9 mouse cellular contexts compared by ENCODE assay signal in genomic region chrX:111210225-111210624, GRCm38 (mm10). TPM values are rescaled to one million over a fixed set of nuclear protein-coding genes. Genes with fewer than 3 reads are reported as not detected.
DNase-seq lines count a peak whose midpoint lies in the region; ATAC-seq and TF ChIP-seq lines count a peak whose summit lies in the region.
"Had no signal": no experiment of that assay in that cellular context is flagged by ENCODE, and none has a peak within 500 bp of the region (broad histone marks: within the 10 kb centered on the region; RNA-seq: fewer than 3 reads in every experiment).

No protein-coding gene starts in this region.

- no peaks in the 10 kb centered on the region for H3K27me3 ChIP-seq in CH12.LX (replicated peaks)
- no peaks in the 10 kb centered on the region for H3K27me3 ChIP-seq in midbrain, embryonic 16.5 days (ENCODE audit: control insufficient read depth, insufficient read depth, low read depth, low read length)

- WGBS in midbrain, embryonic 16.5 days: 11% methylated on average over 5 of the region's 5 CpGs

- TF ChIP-seq EP300 in CH12.LX (IDR thresholded peaks at IDR 0.05; ENCODE audit: low read length): no peak

- dilution Hi-C loops in CH12.LX (cut with MboI; ENCODE audit: extremely low pct_ligation_motif_present, extremely low pct_unique_long_range_greater_than_20kb, low sequenced_read_pairs): no loop called here

- no peak overlapping the region for H3K9ac ChIP-seq in CH12.LX (ENCODE audit: insufficient read depth, low read depth)
- no peak overlapping the region for H3K9ac ChIP-seq in midbrain, embryonic 16.5 days (ENCODE audit: low read depth, low read length)

- H3K4me1 ChIP-seq in CH12.LX (ENCODE audit: control insufficient read depth in 1 of 2, insufficient read depth in 2 of 2): no peaks in the 10 kb centered on the region
- no peaks in the 10 kb centered on the region for H3K4me1 ChIP-seq in midbrain, embryonic 16.5 days (ENCODE audit: control insufficient read depth, insufficient read depth, low read length)

- no peak for TF ChIP-seq POLR2A in CH12.LX (IDR thresholded peaks at IDR 0.05; ENCODE audit: low read depth, low read length)

- H3K4me2 ChIP-seq in CH12.LX (ENCODE audit: insufficient read depth, low read depth, poor library complexity, severe bottlenecking): no peak overlapping the region
- H3K4me2 ChIP-seq in midbrain, embryonic 16.5 days (ENCODE audit: low read length): peak overlapping the region; percentile 28; the same call in 1 of the 2 replicates

- peak; percentile 71 for ATAC-seq in midbrain, embryonic 16.5 days
- no peak for ATAC-seq in monocyte, adult 5-6 weeks (replicated peaks; ENCODE audit: insufficient number of reproducible peaks, low FRiP score, low TSS enrichment, poor library complexity, severe bottlenecking)

- no peak overlapping the region for H3K4me3 ChIP-seq in CH12.LX (replicated peaks in 1 of 3; ENCODE audit: low read depth in 2 of 3, low read length in 2 of 3, poor library complexity in 1 of 3)
- H3K4me3 ChIP-seq in midbrain, embryonic 16.5 days (ENCODE audit: low read depth, low read length): no peak overlapping the region

- H3K27ac ChIP-seq in CH12.LX (ENCODE audit: insufficient read depth, low read depth): no peak overlapping the region
- no peak overlapping the region for H3K27ac ChIP-seq in midbrain, embryonic 16.5 days (ENCODE audit: low read length)

- no peaks in the 10 kb centered on the region for H3K9me3 ChIP-seq in CH12.LX (replicated peaks; ENCODE audit: low read length)
- no peaks in the 10 kb centered on the region for H3K9me3 ChIP-seq in midbrain, embryonic 16.5 days (replicated peaks; ENCODE audit: control insufficient read depth, low read length, poor library complexity, severe bottlenecking)

- no peaks in the 10 kb centered on the region for H3K36me3 ChIP-seq in CH12.LX (replicated peaks in 1 of 2; ENCODE audit: control insufficient read depth in 1 of 2, insufficient read depth in 1 of 2, low read length in 1 of 2)
- no peaks in the 10 kb centered on the region for H3K36me3 ChIP-seq in midbrain, embryonic 16.5 days (ENCODE audit: control insufficient read depth, insufficient read depth, low read length)

- TF ChIP-seq RAD21 in CH12.LX (IDR thresholded peaks at IDR 0.05; ENCODE audit: low read depth, low read length): peak; percentile 38

- in situ Hi-C loops in CH12.LX (cut with MboI; ENCODE audit: low pct_ligation_motif_present, low pct_unique_long_range_greater_than_20kb, low sequenced_read_pairs): no loop called here

- no peaks in the 10 kb centered on the region for H3K79me2 ChIP-seq in CH12.LX (replicated peaks; ENCODE audit: control insufficient read depth, extremely low read depth, insufficient read depth, poor library complexity, severe bottlenecking)

- peak; percentile 34 to 52; a peak in 3 of 4 replicates for TF ChIP-seq CTCF in CH12.LX (conservative IDR thresholded peaks at IDR 0.05 in 1 of 2, IDR thresholded peaks at IDR 0.05 in 1 of 2; ENCODE audit: low read depth in 2 of 2, low read length in 2 of 2)

- peak; percentile 2 for DNase-seq in gastrocnemius, adult 18-20 months (ENCODE audit: low spot score)
- no peak for DNase-seq in gastrocnemius, postnatal 25 days
- peak; percentile 1 for DNase-seq in CH12.LX (ENCODE audit: extremely low read depth)
- peak; percentile 30 to 46 for DNase-seq in cerebellum, adult 18-20 months
- peak; percentile 3 to 22 for DNase-seq in frontal cortex, postnatal 10 days (ENCODE audit: low spot score in 2 of 2)
- DNase-seq in left cerebral cortex, adult 11 months (ENCODE audit: low spot score): peak; percentile 8

TF ChIP-seq in CH12.LX, 34 proteins besides CTCF, POLR2A, EP300 and RAD21:
- peak; percentile 23; the same call in 1 of the 2 replicates for TF ChIP-seq SMC3 (IDR thresholded peaks at IDR 0.05; ENCODE audit: low read depth, low read length)
- TF ChIP-seq UBTF (IDR thresholded peaks at IDR 0.05; ENCODE audit: low read depth, low read length): no peak
- TF ChIP-seq ZC3H11A (IDR thresholded peaks at IDR 0.05; ENCODE audit: low read depth, low read length): no peak

RNA-seq across cellular contexts. Expression of gene Gm10112, which starts 42.1 kb away (rescaled TPM):
- total RNA-seq in gastrocnemius, adult 18-20 months (2021): not detected
- not detected for total RNA-seq in gastrocnemius, postnatal 25 days (2021)
- not detected in 2 replicates for total RNA-seq in CH12.LX (2012; rRNA removed)
- total RNA-seq in CH12.LX (2014; rRNA removed): not detected in 2 replicates
- not detected in 2 replicates for polyA plus RNA-seq in CH12.LX (2012; ENCODE audit: insufficient read length, low read depth)
- polyA plus RNA-seq in midbrain, embryonic 16.5 days (2015; fragmentation: Nextera tagmentation; extraction: Ambion mirVana): not detected in 2 replicates
- not detected in 3 replicates for total RNA-seq in monocyte, adult 5-6 weeks (2017)
- total RNA-seq: hematopoietic stem cell, adult 5-6 weeks had no signal
